Mouse (Mus musculus) heart, embryonic 14.5 days (tissue): ENCODE measurements around the gene Mrps26. TPM values are rescaled to one million over a fixed set of nuclear protein-coding genes. Genes with fewer than 3 reads are reported as not detected.

Source experiments
- ATAC-seq: fragments of 200-750 bp; cut with Nextera tagmentation; 2 replicates; pipeline ENCODE4 v1.8.0; 2017; ENCODE audit warnings: low read depth, moderate TSS enrichment; ENCODE audit not compliant: insufficient number of reproducible peaks, insufficient read depth, low FRiP score
- H3K27ac ChIP-seq, 2 experiments: fragments of 200-500 bp in 1 of 2; fragments of 300-500 bp in 1 of 2; sonication (generic) in 1 of 2; replicated peaks in 1 of 2; 2 replicates each; pipeline ENCODE4 v1.5.1; 2012 to 2014; ENCODE audit warnings: low read depth in 2 of 2, low read length in 2 of 2, control low read depth in 1 of 2, mild to moderate bottlenecking in 1 of 2, mixed read lengths in 1 of 2; ENCODE audit not compliant: control insufficient read depth in 1 of 2, insufficient read depth in 1 of 2
- H3K27me3 ChIP-seq: fragments of 300-500 bp; sonication (generic); 2 replicates; pipeline ENCODE4 v1.6.1; 2014; ENCODE audit warnings: mild to moderate bottlenecking, low read length, control low read depth; ENCODE audit not compliant: control insufficient read depth, insufficient read depth
- H3K36me3 ChIP-seq: fragments of 300-500 bp; sonication (generic); 2 replicates; pipeline ENCODE4 v1.6.1; 2014; ENCODE audit warnings: mild to moderate bottlenecking, control low read depth, low read length, mixed read lengths; ENCODE audit not compliant: control insufficient read depth, insufficient read depth
- H3K4me1 ChIP-seq, 2 experiments: fragments of 200-500 bp in 1 of 2; fragments of 300-500 bp in 1 of 2; sonication (generic) in 1 of 2; 2 replicates each; pipeline ENCODE4 v1.6.1; 2012 to 2014; ENCODE audit warnings: low read length in 2 of 2, control low read depth in 1 of 2, mixed read lengths in 1 of 2; ENCODE audit not compliant: control insufficient read depth in 2 of 2, insufficient read depth in 2 of 2
- H3K4me2 ChIP-seq: fragments of 300-500 bp; sonication (generic); 2 replicates; pipeline ENCODE4 v1.6.1; 2014; ENCODE audit warnings: mild to moderate bottlenecking, low read length
- H3K4me3 ChIP-seq, 2 experiments: fragments of 200-500 bp in 1 of 2; fragments of 300-500 bp in 1 of 2; sonication (generic) in 1 of 2; 2 replicates each; pipeline ENCODE4 v1.5.1; 2012 to 2014; ENCODE audit warnings: low read length in 2 of 2, mild to moderate bottlenecking in 2 of 2, control low read depth in 1 of 2, low read depth in 1 of 2, moderate library complexity in 1 of 2; ENCODE audit not compliant: control insufficient read depth in 1 of 2, insufficient read depth in 1 of 2
- H3K9ac ChIP-seq: fragments of 300-500 bp; sonication (generic); 2 replicates; pipeline ENCODE4 v1.6.1; 2014; ENCODE audit warnings: mild to moderate bottlenecking, low read length
- H3K9me3 ChIP-seq: fragments of 300-500 bp; sonication (generic); 2 replicates; pipeline ENCODE4 v1.6.1; 2016; ENCODE audit warnings: low read length, control low read depth; ENCODE audit not compliant: control insufficient read depth
- WGBS: fragments of 180-500 bp; shearing (Covaris S2); extraction: QIAGEN DNeasy Blood & Tissue Kit; methylation state at CpG from one replicate; pipeline ENCODE4 v1.1.7; 2014; 5-methylcytosine and 5-hydroxymethylcytosine counted together
- polyA plus RNA-seq: library from polyadenylated mRNA; unstranded; fragments of >200 nt; fragmentation: Nextera tagmentation; extraction: Ambion mirVana; gene quantifications from 2 replicates; pipeline ENCODE4 v1.2.1, GENCODE M21; 2014

Gene Mrps26
- polyA plus RNA-seq, 1 experiment from 2014 or later = 72.4 TPM

GRCm38 (mm10) chr2:130529925-130530324, 33.6 kb upstream of the Mrps26 start:
- H3K4me1 ChIP-seq = peaks cover 0 to 2% of the 10 kb centered on the region in 2 experiments; a peak in 1 of 4 replicates
- no peaks in the 10 kb centered on the region for H3K9me3 ChIP-seq
- H3K4me3 ChIP-seq = no peak overlapping the region
- H3K36me3 ChIP-seq = peaks cover 75% of the 10 kb centered on the region
- ATAC-seq = no peak
- H3K27ac ChIP-seq = no peak overlapping the region
- H3K9ac ChIP-seq = no peak overlapping the region
- no peaks in the 10 kb centered on the region for H3K27me3 ChIP-seq
- WGBS = 84% methylated on average over 7 of the region's 7 CpGs
- no peak overlapping the region for H3K4me2 ChIP-seq

GRCm38 (mm10) chr2:130532201-130532600, 31.3 kb upstream of the Mrps26 start:
- Histone ChIP-seq H3K4me3 (no peak overlapping the region), H3K36me3 (peaks cover 78% of the 10 kb centered on the region), H3K9me3 (no peaks in the 10 kb centered on the region), H3K4me2 (no peak overlapping the region), H3K27me3 (no peaks in the 10 kb centered on the region), H3K4me1 (peaks cover 0 to 2% of the 10 kb centered on the region in 2 experiments; a peak in 1 of 4 replicates), H3K27ac (no peak overlapping the region), H3K9ac (no peak overlapping the region)
- 71% methylated on average over 2 of the region's 2 CpGs for WGBS
- ATAC-seq = no peak

- Histone ChIP-seq H3K27ac (no peak overlapping the region), H3K4me3 (no peak overlapping the region), H3K9ac (no peak overlapping the region), H3K27me3 (no peaks in the 10 kb centered on the region), H3K36me3 (peaks cover 87% of the 10 kb centered on the region), H3K9me3 (no peaks in the 10 kb centered on the region), H3K4me1 (no peaks in the 10 kb centered on the region), H3K4me2 (no peak overlapping the region)
- 86% methylated on average over 6 of the region's 6 CpGs for WGBS
- ATAC-seq = no peak
These were observed 28.5 kb upstream of the Mrps26 start for GRCm38 (mm10) chr2:130535017-130535416.

GRCm38 (mm10) chr2:130536890-130537289, 26.7 kb upstream of the Mrps26 start:
- Histone ChIP-seq H3K27ac (no peak overlapping the region), H3K4me1 (no peaks in the 10 kb centered on the region), H3K4me3 (no peak overlapping the region), H3K9ac (no peak overlapping the region), H3K4me2 (no peak overlapping the region), H3K27me3 (no peaks in the 10 kb centered on the region), H3K9me3 (no peaks in the 10 kb centered on the region), H3K36me3 (peaks cover 93% of the 10 kb centered on the region)
- 81% methylated on average over 3 of the region's 3 CpGs for WGBS
- ATAC-seq = no peak

DNA sequence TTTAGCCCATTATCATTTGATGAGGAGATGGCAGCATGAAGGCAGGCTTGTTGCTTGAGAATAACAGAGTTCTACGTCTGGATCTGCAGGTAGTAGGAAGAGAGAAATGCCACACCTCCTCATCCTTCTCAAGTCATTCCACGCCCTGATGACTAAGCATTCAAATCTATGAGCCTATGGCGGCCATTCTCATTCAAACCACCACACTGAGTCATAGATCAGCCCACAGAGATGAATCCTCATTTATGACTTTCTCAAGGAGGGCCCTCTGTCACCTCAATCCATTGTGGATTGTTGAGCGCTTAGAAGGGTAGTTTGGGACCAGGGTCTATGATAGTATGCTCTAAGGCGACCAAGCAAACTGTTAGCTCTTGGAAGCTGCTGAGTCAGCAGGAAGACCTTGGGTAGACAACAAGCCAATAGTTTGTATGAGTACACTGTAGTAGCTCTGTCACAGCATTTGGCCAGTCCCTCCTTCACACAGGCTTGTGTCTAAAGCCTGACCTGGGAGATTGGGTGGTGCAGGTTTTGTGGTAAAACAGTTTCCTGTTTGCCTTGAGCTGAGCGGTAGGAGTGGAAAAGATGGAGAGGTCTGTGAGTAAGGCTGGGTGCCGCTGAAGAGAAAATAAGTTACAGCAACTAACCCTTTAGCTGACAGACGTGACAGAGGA, 24.5 kb upstream of the Mrps26 start:
- Histone ChIP-seq H3K4me1 (no peaks in the 10 kb centered on the region), H3K27me3 (no peaks in the 10 kb centered on the region), H3K4me2 (no peak overlapping the region), H3K9ac (no peak overlapping the region), H3K27ac (no peak overlapping the region), H3K36me3 (peaks cover 96% of the 10 kb centered on the region), H3K9me3 (no peaks in the 10 kb centered on the region), H3K4me3 (no peak overlapping the region)
- ATAC-seq = no peak
- WGBS = 84% methylated on average over 8 of the region's 8 CpGs

- Histone ChIP-seq H3K4me2 (no peak overlapping the region), H3K9me3 (no peaks in the 10 kb centered on the region), H3K27ac (no peak overlapping the region), H3K4me1 (no peaks in the 10 kb centered on the region), H3K27me3 (no peaks in the 10 kb centered on the region), H3K9ac (no peak overlapping the region), H3K4me3 (no peak overlapping the region), H3K36me3 (peaks cover 96% of the 10 kb centered on the region)
- WGBS = 85% methylated on average over 9 of the region's 9 CpGs
- ATAC-seq = no peak
These were observed 23.3 kb upstream of the Mrps26 start for GRCm38 (mm10) chr2:130540266-130540665.

DNA sequence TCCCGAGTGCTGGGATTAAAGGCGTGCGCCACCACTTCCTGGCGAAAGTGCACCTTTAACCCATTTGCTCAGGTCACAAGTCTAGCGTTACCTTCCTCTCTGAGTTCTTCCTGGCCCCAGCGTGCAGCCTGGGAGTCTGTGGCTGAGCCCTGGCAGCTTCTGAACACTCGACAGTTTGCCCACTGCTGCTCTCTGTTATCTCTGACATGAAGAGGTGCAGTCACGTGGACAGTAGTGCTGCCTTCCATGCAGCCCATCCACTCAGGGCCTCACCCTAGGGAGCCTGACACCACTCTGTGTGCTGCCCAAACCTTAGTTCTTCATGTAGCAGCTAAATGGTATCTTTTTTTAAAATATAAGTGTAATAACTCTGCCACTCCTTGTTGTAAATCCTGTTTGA, 16.6 kb upstream of the Mrps26 start:
- Histone ChIP-seq H3K36me3 (peaks cover 97% of the 10 kb centered on the region), H3K27ac (no peak overlapping the region), H3K9ac (no peak overlapping the region), H3K4me1 (peaks cover 3% of the 10 kb centered on the region in 2 experiments; a peak in 1 of 4 replicates), H3K9me3 (no peaks in the 10 kb centered on the region), H3K27me3 (no peaks in the 10 kb centered on the region), H3K4me2 (no peak overlapping the region), H3K4me3 (no peak overlapping the region)
- 63% methylated on average over 8 of the region's 8 CpGs for WGBS
- ATAC-seq = no peak

DNA sequence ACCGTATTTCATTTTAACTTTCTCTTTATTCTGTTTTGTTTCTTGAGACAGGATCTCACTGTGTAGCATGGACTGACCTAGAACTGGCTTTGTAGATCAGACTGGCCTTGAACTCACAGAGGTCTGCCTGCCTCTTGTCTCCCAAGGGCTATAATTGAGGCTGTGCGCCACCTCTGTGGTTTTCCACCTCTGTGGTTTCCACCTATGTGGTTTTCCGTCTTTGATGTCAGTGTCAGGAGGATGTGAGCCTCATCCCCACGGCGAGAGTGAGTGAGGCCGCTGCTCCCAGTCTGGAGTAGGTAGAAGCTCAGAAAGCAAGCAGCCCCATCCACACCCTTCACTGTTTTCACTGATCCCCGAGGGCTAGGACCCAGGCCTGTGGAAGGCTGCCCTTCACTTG, 8.7 kb upstream of the Mrps26 start:
- H3K4me3 ChIP-seq = no peak overlapping the region
- WGBS = 90% methylated on average over 7 of the region's 7 CpGs
- H3K36me3 ChIP-seq = peaks cover 74% of the 10 kb centered on the region
- H3K27ac ChIP-seq = no peak overlapping the region
- no peaks in the 10 kb centered on the region for H3K27me3 ChIP-seq
- no peaks in the 10 kb centered on the region for H3K9me3 ChIP-seq
- H3K4me2 ChIP-seq = no peak overlapping the region
- H3K4me1 ChIP-seq = no peaks in the 10 kb centered on the region; a peak in 1 of 4 replicates
- ATAC-seq = no peak
- no peak overlapping the region for H3K9ac ChIP-seq
